Mouse (Mus musculus) cerebellum, adult 2 months (tissue): ENCODE data around the gene Mob1b.

Experiments used
- CTCF ChIP-seq: fragments of 200-500 bp; IDR thresholded peaks from 2 replicates; pipeline ENCODE4 v1.5.1; 2011; ENCODE audit warnings: low read depth, mild to moderate bottlenecking, control low read depth, low read length, moderate library complexity, borderline replicate concordance; ENCODE audit not compliant: insufficient read depth
- POLR2A ChIP-seq: fragments of 200-500 bp; IDR thresholded peaks from 2 replicates; pipeline ENCODE4 v1.6.1; 2011; ENCODE audit warnings: low read length, control low read depth, borderline replicate concordance; ENCODE audit not compliant: insufficient read depth

- TF ChIP-seq POLR2A (no peak), CTCF (no peak)
Measured at GRCm38 (mm10) chr5:88785059-88785458, 64.4 kb downstream of the Mob1b start.
